Mouse (Mus musculus) hindbrain, embryonic 10.5 days (tissue): ENCODE measurements around the gene Apoe. TPM values are rescaled to one million over a fixed set of nuclear protein-coding genes. Genes with fewer than 3 reads are reported as not detected.

Experiments used
- DNase-seq: peaks from one replicate; pipeline ENCODE4 v3.0.0-alpha.2; 2017; ENCODE audit warnings: low spot score
- H3K27ac ChIP-seq: fragments of 300-500 bp; sonication (generic); 2 replicates; pipeline ENCODE4 v1.5.1; 2016; ENCODE audit warnings: mild to moderate bottlenecking, moderate library complexity
- H3K27me3 ChIP-seq: fragments of 300-500 bp; sonication (generic); 2 replicates; pipeline ENCODE4 v1.6.1; 2016; ENCODE audit warnings: mild to moderate bottlenecking; ENCODE audit not compliant: poor library complexity, insufficient read depth, severe bottlenecking
- H3K36me3 ChIP-seq: fragments of 300-500 bp; sonication (generic); 2 replicates; pipeline ENCODE4 v1.6.1; 2016; ENCODE audit warnings: mild to moderate bottlenecking, moderate library complexity
- H3K4me1 ChIP-seq: fragments of 300-500 bp; sonication (generic); replicated peaks from 2 replicates; pipeline ENCODE4 v1.6.1; 2016; ENCODE audit warnings: mild to moderate bottlenecking
- H3K4me3 ChIP-seq: fragments of 300-500 bp; sonication (generic); 2 replicates; pipeline ENCODE4 v1.5.1; 2016; ENCODE audit warnings: mild to moderate bottlenecking, moderate library complexity
- H3K9me3 ChIP-seq: fragments of 300-500 bp; sonication (generic); 2 replicates; pipeline ENCODE4 v1.6.1; 2016; ENCODE audit warnings: mild to moderate bottlenecking, moderate library complexity
- WGBS: fragments of 180-500 bp; shearing (Covaris S2); methylation state at CpG from one replicate; pipeline ENCODE4 v1.1.7; 2016; 5-methylcytosine and 5-hydroxymethylcytosine counted together
- polyA plus RNA-seq: library from polyadenylated mRNA; unstranded; fragments of >200 nt; fragmentation: Nextera tagmentation; extraction: Ambion mirVana; gene quantifications from 2 replicates; pipeline ENCODE4 v1.2.1, GENCODE M21; 2016

The Apoe gene
- polyA plus RNA-seq, 1 experiment from 2014 or later, result 230 TPM

- DNase-seq, result no peak
- WGBS, result 95% methylated on average over 16 of the region's 16 CpGs
- no peaks in the 10 kb centered on the region for H3K27me3 ChIP-seq
- no peak overlapping the region; the same call in 1 of the 2 replicates for H3K27ac ChIP-seq
- H3K4me1 ChIP-seq, result peaks cover 11% of the 10 kb centered on the region
- H3K4me3 ChIP-seq, result no peak overlapping the region
- 0 out of 2 replicates have a peak, but pooled peaks cover 4% of the 10 kb centered on the region for H3K9me3 ChIP-seq
- H3K36me3 ChIP-seq, result peaks cover 81% of the 10 kb centered on the region
Observed at GRCm38 (mm10) chr7:19736389-19737057, 37.5 kb upstream of the Apoe start.

GRCm38 (mm10) chr7:19734178-19734666 lies 35.2 kb upstream of the Apoe start:
- 89% methylated on average over 10 of the region's 10 CpGs for WGBS
- Histone ChIP-seq H3K36me3 (peaks cover 87% of the 10 kb centered on the region), H3K27me3 (no peaks in the 10 kb centered on the region), H3K9me3 (no peaks in the 10 kb centered on the region), H3K27ac (no peak overlapping the region), H3K4me1 (no peaks in the 10 kb centered on the region), H3K4me3 (no peak overlapping the region)
- DNase-seq, result no peak

- no peak overlapping the region for H3K4me3 ChIP-seq
- 91% methylated on average over 4 of the region's 4 CpGs for WGBS
- H3K27me3 ChIP-seq, result no peaks in the 10 kb centered on the region
- no peaks in the 10 kb centered on the region for H3K4me1 ChIP-seq
- no peak for DNase-seq
- H3K9me3 ChIP-seq, result peaks cover 3% of the 10 kb centered on the region; the same call in 1 of the 2 replicates
- H3K36me3 ChIP-seq, result peaks cover 100% of the 10 kb centered on the region
- H3K27ac ChIP-seq, result no peak overlapping the region
Observed at GRCm38 (mm10) chr7:19726541-19726940, 27.6 kb upstream of the Apoe start.

- H3K36me3 ChIP-seq, result peaks cover 100% of the 10 kb centered on the region
- no peak overlapping the region for H3K27ac ChIP-seq
- WGBS, result 92% methylated on average over 12 of the region's 12 CpGs
- no peak overlapping the region for H3K4me3 ChIP-seq
- H3K27me3 ChIP-seq, result no peaks in the 10 kb centered on the region
- peaks cover 15% of the 10 kb centered on the region for H3K9me3 ChIP-seq
- H3K4me1 ChIP-seq, result no peaks in the 10 kb centered on the region
- DNase-seq, result no peak
Observed at GRCm38 (mm10) chr7:19724167-19724566, 25.2 kb upstream of the Apoe start.

GRCm38 (mm10) chr7:19722754-19723195 lies 23.8 kb upstream of the Apoe start:
- Histone ChIP-seq H3K9me3 (peaks cover 15% of the 10 kb centered on the region), H3K27ac (no peak overlapping the region), H3K4me3 (no peak overlapping the region), H3K4me1 (no peaks in the 10 kb centered on the region), H3K36me3 (peaks cover 98% of the 10 kb centered on the region), H3K27me3 (no peaks in the 10 kb centered on the region)
- no peak for DNase-seq
- WGBS, result 91% methylated on average over 6 of the region's 6 CpGs

- H3K9me3 ChIP-seq, result peaks cover 15% of the 10 kb centered on the region
- H3K36me3 ChIP-seq, result peaks cover 69% of the 10 kb centered on the region
- H3K27ac ChIP-seq, result no peak overlapping the region
- peaks cover 15% of the 10 kb centered on the region for H3K4me1 ChIP-seq
- no peak for DNase-seq
- 93% methylated on average over 4 of the region's 4 CpGs for WGBS
- no peaks in the 10 kb centered on the region for H3K27me3 ChIP-seq
- H3K4me3 ChIP-seq, result no peak overlapping the region
Observed at GRCm38 (mm10) chr7:19719200-19719599, 20.2 kb upstream of the Apoe start.

GRCm38 (mm10) chr7:19718297-19718952 lies 19.4 kb upstream of the Apoe start:
- WGBS, result 90% methylated on average over 5 of the region's 5 CpGs
- peaks cover 15% of the 10 kb centered on the region for H3K9me3 ChIP-seq
- no peak for DNase-seq
- no peak overlapping the region for H3K27ac ChIP-seq
- no peaks in the 10 kb centered on the region for H3K27me3 ChIP-seq
- H3K4me1 ChIP-seq, result peaks cover 23% of the 10 kb centered on the region
- H3K36me3 ChIP-seq, result peaks cover 65% of the 10 kb centered on the region
- H3K4me3 ChIP-seq, result no peak overlapping the region

GRCm38 (mm10) chr7:19717346-19717745 lies 18.4 kb upstream of the Apoe start:
- no peak overlapping the region for H3K27ac ChIP-seq
- 83% methylated on average over 4 of the region's 4 CpGs for WGBS

GRCm38 (mm10) chr7:19716822-19717221 lies 17.8 kb upstream of the Apoe start:
- Histone ChIP-seq H3K9me3 (peaks cover 15% of the 10 kb centered on the region), H3K36me3 (peaks cover 65% of the 10 kb centered on the region), H3K27me3 (no peaks in the 10 kb centered on the region), H3K27ac (peak overlapping the region; percentile 87), H3K4me1 (peaks cover 23% of the 10 kb centered on the region), H3K4me3 (peak overlapping the region; percentile 100)
- WGBS, result 87% methylated on average over 2 of the region's 2 CpGs
- no peak for DNase-seq

More at GRCm38 (mm10) chr7:19717346-19717745, 18.4 kb upstream of the Apoe start:
- Histone ChIP-seq H3K27me3 (no peaks in the 10 kb centered on the region), H3K4me3 (no peak overlapping the region), H3K4me1 (peaks cover 23% of the 10 kb centered on the region), H3K36me3 (peaks cover 65% of the 10 kb centered on the region), H3K9me3 (peaks cover 15% of the 10 kb centered on the region)
- no peak for DNase-seq

- Histone ChIP-seq H3K36me3 (peaks cover 65% of the 10 kb centered on the region), H3K4me3 (peak overlapping the region; percentile 100), H3K9me3 (peaks cover 9% of the 10 kb centered on the region), H3K27ac (peak overlapping the region; percentile 87), H3K27me3 (no peaks in the 10 kb centered on the region), H3K4me1 (peaks cover 23% of the 10 kb centered on the region)
- no peak for DNase-seq
- 7% methylated on average over 18 of the region's 18 CpGs for WGBS
Observed at GRCm38 (mm10) chr7:19716055-19716682, 17.2 kb upstream of the Apoe start.

GRCm38 (mm10) chr7:19715239-19716054 lies 16.5 kb upstream of the Apoe start, which contains the start of gene Tomm40:
Tomm40 (minus strand) TSS chr7:19715438.
- H3K4me3 ChIP-seq, result peak within 1 kb of the TSS; percentile 100
- H3K4me1 ChIP-seq, result peaks cover 23% of the 10 kb centered on the region
- peaks cover 1% of the 10 kb centered on the region; the same call in 1 of the 2 replicates for H3K9me3 ChIP-seq
- peak within 1 kb of the TSS; percentile 90 for H3K27ac ChIP-seq
- no peaks in the 10 kb centered on the region for H3K27me3 ChIP-seq
- under 1% methylated on average over 59 of the region's 59 CpGs for WGBS
- peaks cover 65% of the 10 kb centered on the region for H3K36me3 ChIP-seq
- peak; percentile 99 for DNase-seq

GRCm38 (mm10) chr7:19714836-19715235 lies 15.8 kb upstream of the Apoe start:
- no peak for DNase-seq
- H3K36me3 ChIP-seq, result peaks cover 65% of the 10 kb centered on the region
- peaks cover 23% of the 10 kb centered on the region for H3K4me1 ChIP-seq
- no peaks in the 10 kb centered on the region for H3K27me3 ChIP-seq
- H3K9me3 ChIP-seq, result no peaks in the 10 kb centered on the region
- peak overlapping the region; percentile 90 for H3K27ac ChIP-seq
- peak overlapping the region; percentile 100 for H3K4me3 ChIP-seq
- under 1% methylated on average over 39 of the region's 39 CpGs for WGBS
